Mouse (Mus musculus) bone marrow macrophage, adult 2 months (primary cell): ENCODE data around the gene Tcerg1l. TPM values are rescaled to one million over a fixed set of nuclear protein-coding genes. Genes with fewer than 3 reads are reported as not detected.

Experiments
- H3K27ac ChIP-seq: 2 replicates; pipeline ENCODE4 v1.5.1; 2012; ENCODE audit warnings: low read depth, low read length; ENCODE audit not compliant: insufficient read depth
- H3K4me1 ChIP-seq: 2 replicates; pipeline ENCODE4 v1.6.1; 2012; ENCODE audit warnings: low read length; ENCODE audit not compliant: control insufficient read depth, insufficient read depth
- H3K4me3 ChIP-seq: 2 replicates; pipeline ENCODE4 v1.5.1; 2012; ENCODE audit warnings: mild to moderate bottlenecking, low read length, moderate library complexity; ENCODE audit not compliant: insufficient read depth
- CTCF ChIP-seq: IDR thresholded peaks from 2 replicates; pipeline ENCODE4 v1.5.1; 2012; ENCODE audit warnings: low read depth, mild to moderate bottlenecking, low read length, moderate library complexity
- POLR2A ChIP-seq: IDR thresholded peaks from 2 replicates; pipeline ENCODE4 v1.6.1; 2012; ENCODE audit warnings: mild to moderate bottlenecking, low read depth, low read length, borderline replicate concordance
- polyA plus RNA-seq: library from polyadenylated mRNA; stranded (reverse); fragments of >200 nt; gene quantifications from 2 replicates; pipeline ENCODE4 v1.2.4, GENCODE M21; 2012; ENCODE audit not compliant: missing spikeins, insufficient read depth, insufficient read length

Tcerg1l gene
- polyA plus RNA-seq, 1 experiment, result not detected

DNA sequence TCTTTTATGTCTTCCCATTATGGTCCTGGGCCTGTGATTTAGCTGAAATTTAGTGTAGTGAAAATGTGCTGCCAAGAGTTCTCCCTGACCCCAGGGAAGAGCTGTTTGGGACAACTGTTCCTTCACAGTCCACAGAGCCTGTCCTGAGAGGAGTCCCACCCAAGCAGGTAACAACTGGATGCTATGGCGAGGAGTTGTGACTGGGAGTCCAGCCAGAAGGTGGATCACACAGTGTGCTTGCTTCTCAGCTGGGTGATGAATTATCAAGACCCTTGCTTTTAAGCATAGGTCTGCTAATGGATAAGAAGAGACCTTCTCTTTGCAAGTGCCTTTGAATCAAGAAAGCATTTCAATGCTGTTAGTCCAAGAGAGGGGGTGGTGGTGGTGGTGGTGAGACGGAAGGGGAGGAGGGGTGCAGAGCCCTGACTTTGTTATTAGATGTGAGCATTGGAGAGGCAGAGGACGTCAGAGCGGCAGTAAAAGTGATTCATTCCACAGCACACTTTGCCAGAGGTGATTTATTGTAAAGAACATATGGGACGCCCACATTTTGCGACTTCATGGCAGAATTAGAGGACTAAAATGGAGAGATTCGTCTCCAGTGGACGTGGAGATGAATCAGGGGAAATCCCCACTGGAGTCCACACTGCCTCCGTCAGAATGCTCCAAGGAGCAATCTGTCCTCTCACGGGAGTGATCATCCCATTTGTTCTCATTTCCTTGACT is 198.0 kb downstream of the Tcerg1l start:
- H3K4me1 ChIP-seq, result no peaks in the 10 kb centered on the region
- no peak overlapping the region for H3K27ac ChIP-seq
- no peak for TF ChIP-seq POLR2A
- no peak for TF ChIP-seq CTCF
- no peak overlapping the region for H3K4me3 ChIP-seq

DNA sequence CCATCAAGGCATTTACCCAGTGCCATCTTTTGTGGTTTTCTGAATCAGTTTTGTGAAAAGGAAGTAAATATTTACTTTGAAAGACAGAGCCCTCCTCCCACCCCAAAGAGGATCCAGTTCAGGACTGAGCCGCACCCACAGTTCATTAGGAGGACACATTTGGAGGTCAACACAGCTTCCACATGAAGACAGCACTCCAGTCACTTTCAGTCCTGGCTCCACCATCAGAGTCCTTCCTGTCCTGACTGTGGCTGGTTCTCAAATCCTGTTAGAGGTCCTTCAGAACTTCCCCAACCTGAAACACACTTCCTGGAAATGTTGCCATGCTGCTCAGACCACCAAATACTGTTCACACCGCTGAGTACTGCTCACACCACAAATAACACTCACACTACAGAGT is 201.4 kb downstream of the Tcerg1l start:
- no peaks in the 10 kb centered on the region for H3K4me1 ChIP-seq
- no peak overlapping the region for H3K27ac ChIP-seq
- TF ChIP-seq CTCF (no peak), POLR2A (no peak)
- H3K4me3 ChIP-seq, result no peak overlapping the region

DNA sequence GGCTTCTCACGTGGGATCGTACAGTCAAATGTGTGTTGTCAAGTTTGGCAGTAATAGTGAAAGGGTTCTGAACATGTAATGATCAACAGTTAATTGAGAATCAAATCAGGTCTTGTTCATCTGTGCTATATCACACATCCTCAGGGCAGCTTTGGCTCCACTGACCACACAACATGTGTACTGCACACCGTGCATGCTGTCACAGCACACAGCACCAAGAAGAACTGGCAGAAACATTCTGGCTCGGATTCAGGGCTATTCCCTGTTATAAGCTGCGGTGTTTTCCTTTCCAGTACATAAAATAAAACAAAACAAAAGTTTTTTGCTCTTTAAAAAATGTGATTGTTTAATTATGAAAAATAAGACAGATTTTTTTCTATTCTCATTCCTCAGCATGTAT is 213.3 kb downstream of the Tcerg1l start:
- no peak overlapping the region for H3K27ac ChIP-seq
- TF ChIP-seq CTCF (no peak), POLR2A (no peak)
- H3K4me3 ChIP-seq, result no peak overlapping the region
- H3K4me1 ChIP-seq, result no peaks in the 10 kb centered on the region

DNA sequence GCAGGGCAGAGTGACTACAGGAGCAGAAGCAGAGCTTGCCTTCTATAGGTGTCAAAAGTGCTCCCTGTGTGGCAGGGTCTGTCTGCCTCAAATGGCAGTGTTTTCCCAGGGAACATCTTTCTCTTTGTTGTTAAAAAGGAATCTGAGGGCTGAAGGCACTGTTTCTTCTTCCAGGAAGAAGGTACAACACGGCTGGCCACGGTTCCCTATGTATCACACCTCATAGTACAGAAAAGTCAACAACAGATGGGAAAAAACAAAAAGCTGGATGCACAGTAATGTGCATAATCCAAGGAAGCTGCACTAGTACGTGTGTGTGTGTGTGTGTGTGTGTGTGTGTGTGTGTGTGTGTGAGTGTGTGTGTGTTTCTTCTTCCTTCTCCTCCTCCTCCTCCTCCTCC is 215.3 kb downstream of the Tcerg1l start:
- no peak overlapping the region for H3K27ac ChIP-seq
- TF ChIP-seq CTCF (no peak), POLR2A (no peak)
- H3K4me3 ChIP-seq, result no peak overlapping the region
- no peaks in the 10 kb centered on the region for H3K4me1 ChIP-seq

DNA sequence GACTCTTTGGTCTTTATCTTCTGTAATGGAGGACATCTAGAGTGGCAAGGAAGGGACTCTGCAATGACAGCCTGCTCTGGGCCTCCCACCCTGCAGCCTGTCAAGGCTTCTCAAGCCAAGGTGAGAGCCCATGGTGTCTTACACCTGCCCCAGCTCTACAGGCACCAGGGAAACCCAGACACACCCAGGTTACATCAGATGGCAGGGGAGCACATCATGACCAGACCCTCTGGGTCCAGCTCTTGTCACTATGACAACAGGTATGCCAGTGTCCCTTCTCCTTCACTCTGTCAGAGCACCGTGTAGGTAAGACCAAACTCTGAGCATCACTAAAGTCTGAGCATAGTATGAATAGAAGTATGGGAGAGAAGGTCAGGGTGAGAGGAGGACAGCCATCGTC is 218.9 kb downstream of the Tcerg1l start:
- TF ChIP-seq CTCF (no peak), POLR2A (no peak)
- no peak overlapping the region for H3K27ac ChIP-seq
- no peaks in the 10 kb centered on the region for H3K4me1 ChIP-seq
- H3K4me3 ChIP-seq, result no peak overlapping the region

DNA sequence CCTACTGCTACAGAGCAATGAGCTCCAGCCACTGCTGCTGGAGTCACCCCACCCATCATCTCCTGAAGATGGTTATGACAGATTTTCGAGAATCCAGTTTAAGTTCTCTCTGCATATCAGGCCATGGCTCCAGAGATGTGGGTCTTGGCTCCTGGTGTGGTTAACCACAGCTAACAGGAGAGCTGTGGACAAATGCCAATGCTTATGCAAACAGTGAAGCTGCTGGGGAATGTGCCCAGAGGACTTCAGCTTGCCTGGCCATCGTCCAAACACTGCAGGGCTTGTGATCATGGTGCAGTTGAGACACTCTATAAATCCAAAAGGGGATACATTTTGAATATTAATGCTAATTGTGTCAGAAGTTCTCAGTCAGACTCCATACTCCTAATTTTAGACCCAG is 221.5 kb downstream of the Tcerg1l start:
- TF ChIP-seq CTCF (no peak), POLR2A (no peak)
- no peak overlapping the region for H3K4me3 ChIP-seq
- H3K4me1 ChIP-seq, result no peaks in the 10 kb centered on the region
- H3K27ac ChIP-seq, result no peak overlapping the region

DNA sequence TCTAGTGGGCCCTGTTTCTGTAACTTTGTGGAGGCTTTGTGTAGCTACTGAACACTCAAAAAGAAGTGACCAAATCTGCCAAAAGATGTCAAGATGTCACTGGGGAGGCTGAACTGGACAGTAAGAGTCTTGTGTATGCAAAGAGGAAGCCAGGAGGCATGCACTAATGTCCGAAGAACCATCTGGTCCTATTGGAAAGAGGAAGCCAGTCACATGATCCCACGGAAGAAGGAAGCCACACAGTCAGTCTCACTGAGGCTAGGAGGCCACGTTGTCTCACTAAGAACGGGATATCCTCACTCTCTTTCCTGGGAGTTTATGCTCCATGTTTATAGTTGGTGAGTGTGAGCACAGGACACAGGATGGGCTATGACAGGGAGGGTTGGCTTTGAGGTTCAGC is 227.1 kb downstream of the Tcerg1l start:
- no peaks in the 10 kb centered on the region for H3K4me1 ChIP-seq
- H3K27ac ChIP-seq, result no peak overlapping the region
- TF ChIP-seq CTCF (no peak), POLR2A (no peak)
- no peak overlapping the region for H3K4me3 ChIP-seq
